Mouse (Mus musculus) MEL (cell line): ENCODE measurements around the gene Gm49387. TPM values are rescaled to one million over a fixed set of nuclear protein-coding genes. Genes with fewer than 3 reads are reported as not detected.
"Not testable (repeated sequence)": the region's sequence is repeated elsewhere in the genome, so short reads cannot be mapped to it uniquely, and the experiment has no call there.

ENCODE experiments used
- DNase-seq: peaks from one replicate; pipeline ENCODE4 v3.0.0; 2011; ENCODE audit warnings: low read depth, low spot score
- H3K27ac ChIP-seq: 2 replicates; pipeline ENCODE4 v1.5.1; 2012; ENCODE audit warnings: low read depth, mild to moderate bottlenecking, control low read depth, low read length, moderate library complexity; ENCODE audit not compliant: control insufficient read depth
- H3K27me3 ChIP-seq, 2 experiments: fragments of 150-350 bp in 1 of 2; sonication (generic) in 1 of 2; 2 replicates each; pipeline ENCODE4 v1.6.1; 2012; ENCODE audit warnings: low read length in 2 of 2, mild to moderate bottlenecking in 2 of 2, improper control_type of control experiment in 1 of 2, moderate library complexity in 1 of 2; ENCODE audit not compliant: insufficient read depth in 2 of 2, control insufficient read depth in 1 of 2
- H3K36me3 ChIP-seq, 2 experiments: 2 replicates each; pipeline ENCODE4 v1.6.1; 2012 to 2014; ENCODE audit warnings: low read length in 2 of 2, improper control_type of control experiment in 1 of 2, inconsistent platforms in 1 of 2, mild to moderate bottlenecking in 1 of 2; ENCODE audit not compliant: insufficient read depth in 2 of 2, control insufficient read depth in 1 of 2
- H3K4me1 ChIP-seq, 2 experiments: fragments of 150-350 bp in 1 of 2; sonication (generic) in 1 of 2; 2 replicates each; pipeline ENCODE4 v1.6.1; 2012; ENCODE audit warnings: low read length in 2 of 2, improper control_type of control experiment in 1 of 2, mild to moderate bottlenecking in 1 of 2; ENCODE audit not compliant: insufficient read depth in 2 of 2, control insufficient read depth in 1 of 2
- H3K4me3 ChIP-seq, 2 experiments: fragments of 150-350 bp in 1 of 2; sonication (generic) in 1 of 2; 2 replicates each; pipeline ENCODE4 v1.5.1; 2012; ENCODE audit warnings: low read depth in 2 of 2, low read length in 2 of 2, mild to moderate bottlenecking in 2 of 2, moderate library complexity in 2 of 2, control low read depth in 1 of 2, improper control_type of control experiment in 1 of 2; ENCODE audit not compliant: control insufficient read depth in 1 of 2, insufficient read depth in 1 of 2
- H3K79me2 ChIP-seq: 2 replicates; pipeline ENCODE4 v1.6.1; 2012; ENCODE audit warnings: mild to moderate bottlenecking, low read length, moderate library complexity; ENCODE audit not compliant: control insufficient read depth, poor library complexity, insufficient read depth
- H3K9ac ChIP-seq: 2 replicates; pipeline ENCODE4 v1.6.1; 2012; ENCODE audit warnings: low read depth, mild to moderate bottlenecking, control low read depth, low read length, moderate library complexity; ENCODE audit not compliant: control insufficient read depth, poor library complexity, severe bottlenecking
- H3K9me3 ChIP-seq: fragments of 150-350 bp; sonication (generic); replicated peaks from 2 replicates; pipeline ENCODE4 v1.6.1; 2012; ENCODE audit warnings: mild to moderate bottlenecking, low read length, improper control_type of control experiment, moderate library complexity; ENCODE audit not compliant: insufficient read depth
- BHLHE40 ChIP-seq: IDR thresholded peaks from 2 replicates; pipeline ENCODE4 v1.6.1; 2012; ENCODE audit warnings: low read depth, mild to moderate bottlenecking, inconsistent platforms, low read length, improper control_type of control experiment, borderline replicate concordance
- CHD2 ChIP-seq: IDR thresholded peaks from 2 replicates; pipeline ENCODE4 v1.6.1; 2011; ENCODE audit warnings: low read length, improper control_type of control experiment
- CTCF ChIP-seq, 3 experiments: IDR thresholded peaks in 2 of 3; conservative IDR thresholded peaks in 1 of 3; 2 replicates each; pipeline ENCODE4 v1.5.1; 2011 to 2012; ENCODE audit warnings: low read length in 3 of 3, low read depth in 2 of 3, mild to moderate bottlenecking in 2 of 3, improper control_type of control experiment in 1 of 3, inconsistent platforms in 1 of 3, mixed read lengths in 1 of 3, moderate library complexity in 1 of 3; ENCODE audit not compliant: control insufficient read depth in 1 of 3, insufficient read depth in 1 of 3, poor library complexity in 1 of 3, severe bottlenecking in 1 of 3
- ETS1 ChIP-seq: IDR thresholded peaks from 2 replicates; pipeline ENCODE4 v1.6.1; 2012; ENCODE audit warnings: low read depth, mild to moderate bottlenecking, inconsistent platforms, low read length, improper control_type of control experiment, moderate library complexity
- GATA1 ChIP-seq: IDR thresholded peaks from 2 replicates; pipeline ENCODE4 v1.6.1; 2011; ENCODE audit warnings: low read depth, low read length, improper control_type of control experiment
- HCFC1 ChIP-seq: IDR thresholded peaks from 2 replicates; pipeline ENCODE4 v1.6.1; 2012; ENCODE audit warnings: low read depth, mild to moderate bottlenecking, inconsistent platforms, low read length, improper control_type of control experiment, moderate library complexity
- KAT2A ChIP-seq: conservative IDR thresholded peaks from 2 replicates; pipeline ENCODE4 v1.6.1; 2012; ENCODE audit warnings: low read depth, low read length, improper control_type of control experiment, inconsistent platforms
- MAX ChIP-seq: IDR thresholded peaks from 2 replicates; pipeline ENCODE4 v1.6.1; 2011; ENCODE audit warnings: low read length, improper control_type of control experiment
- MEF2A ChIP-seq: IDR thresholded peaks from 2 replicates; pipeline ENCODE4 v1.6.1; 2014; ENCODE audit warnings: low read depth, mild to moderate bottlenecking, inconsistent platforms, low read length, improper control_type of control experiment; ENCODE audit not compliant: poor library complexity, insufficient replicate concordance, severe bottlenecking; ENCODE audit errors: extremely low read depth
- MYB ChIP-seq: IDR thresholded peaks from 2 replicates; pipeline ENCODE4 v1.6.1; 2011; ENCODE audit warnings: mild to moderate bottlenecking, low read depth, low read length, improper control_type of control experiment
- POLR2AphosphoS2 ChIP-seq: IDR thresholded peaks from 2 replicates; pipeline ENCODE4 v1.6.1; 2011; ENCODE audit warnings: low read length, improper control_type of control experiment
- SIN3A ChIP-seq: IDR thresholded peaks from 2 replicates; pipeline ENCODE4 v1.6.1; 2012; ENCODE audit warnings: low read length, improper control_type of control experiment, inconsistent platforms
- SMC3 ChIP-seq: IDR thresholded peaks from 2 replicates; pipeline ENCODE4 v1.6.1; 2011; ENCODE audit warnings: low read depth, low read length, improper control_type of control experiment
- TAL1 ChIP-seq: IDR thresholded peaks from 2 replicates; pipeline ENCODE4 v1.6.1; 2012; ENCODE audit warnings: mild to moderate bottlenecking, inconsistent platforms, low read length, moderate library complexity, mixed read lengths
- TBP ChIP-seq: IDR thresholded peaks from 2 replicates; pipeline ENCODE4 v1.8.0; 2011; ENCODE audit warnings: low read depth, low read length, improper control_type of control experiment
- ZKSCAN1 ChIP-seq: IDR thresholded peaks from 2 replicates; pipeline ENCODE4 v1.6.1; 2012; ENCODE audit warnings: low read depth, mild to moderate bottlenecking, inconsistent platforms, low read length, improper control_type of control experiment, moderate library complexity
- ZMIZ1 ChIP-seq: IDR thresholded peaks from 2 replicates; pipeline ENCODE4 v1.6.1; 2012; ENCODE audit warnings: low read depth, mild to moderate bottlenecking, inconsistent platforms, low read length, improper control_type of control experiment, moderate library complexity
- ZNF384 ChIP-seq: IDR thresholded peaks from 2 replicates; pipeline ENCODE4 v1.6.1; 2012; ENCODE audit warnings: low read depth, mild to moderate bottlenecking, inconsistent platforms, low read length, improper control_type of control experiment
- polyA plus RNA-seq, 2 experiments: library from polyadenylated mRNA; stranded (reverse) in 1 of 2; unstranded in 1 of 2; fragments of >175 nt in 1 of 2; fragments of >200 nt in 1 of 2; gene quantifications; 2 replicates each; pipeline versions ENCODE4 v1.2.1 to v1.2.4; 2012; ENCODE audit warnings: low replicate concordance in 2 of 2, low read depth in 1 of 2; ENCODE audit not compliant: insufficient read length in 2 of 2, insufficient read depth in 1 of 2, missing spikeins in 1 of 2
- total RNA-seq: library from RNA; depleted of rRNA; stranded (reverse); fragments of 300-350 nt; gene quantifications from 2 replicates; pipeline ENCODE4 v1.2.3, GENCODE M21; 2012

The Gm49387 gene
- total and polyA plus RNA-seq, 3 experiments = 0.14 TPM; not detected in 2

- TF ChIP-seq BHLHE40 (no peak), CTCF (IDR thresholded peaks at IDR 0.05 in 2 of 3, conservative IDR thresholded peaks at IDR 0.05 in 1 of 3; ENCODE audit: control insufficient read depth in 1 of 3, insufficient read depth in 1 of 3, low read depth in 2 of 3, low read length in 3 of 3, poor library complexity in 1 of 3, severe bottlenecking in 1 of 3) (peak; percentile 9 to 48 (median 33); a peak in 4 of 6 replicates), TBP (no peak), ETS1 (no peak), CHD2 (no peak), MEF2A (no peak), SMC3 (peak; percentile 41), MAX (no peak), ZKSCAN1 (no peak), TAL1 (no peak), KAT2A (no peak), GATA1 (no peak), SIN3A (no peak), MYB (no peak)
- TF ChIP-seq, all 39 proteins: peak for 5
These were observed 35.8 kb downstream of the Gm49387 start (continued) for GRCm38 (mm10) chr14:31604916-31605315.

GRCm38 (mm10) chr14:31602616-31602979 lies 38.1 kb downstream of the Gm49387 start:
- not testable (repeated sequence) for H3K9ac ChIP-seq, H3K4me1 ChIP-seq, H3K4me3 ChIP-seq, DNase-seq, H3K27ac ChIP-seq, H3K79me2 ChIP-seq, H3K36me3 ChIP-seq, H3K27me3 ChIP-seq, H3K9me3 ChIP-seq

GRCm38 (mm10) chr14:31601908-31602615 lies 38.6 kb downstream of the Gm49387 start:
- Histone ChIP-seq H3K4me1 (no peaks in the 10 kb centered on the region), H3K9ac (no peak overlapping the region), H3K79me2 (no peaks in the 10 kb centered on the region), H3K4me3 (no peak overlapping the region), H3K9me3 (no peaks in the 10 kb centered on the region), H3K36me3 (no peaks in the 10 kb centered on the region), H3K27ac (no peak overlapping the region), H3K27me3 (no peaks in the 10 kb centered on the region)
- DNase-seq = no peak
- TF ChIP-seq POLR2AphosphoS2 (no peak), TBP (no peak), HCFC1 (no peak), ZNF384 (0 out of 2 replicates have a peak, but pooled peaks have one; percentile 22), ZMIZ1 (no peak)
